Mouse (Mus musculus): Measurements from ENCODE around the gene Abhd16b.

Abhd16b gene

DNA sequence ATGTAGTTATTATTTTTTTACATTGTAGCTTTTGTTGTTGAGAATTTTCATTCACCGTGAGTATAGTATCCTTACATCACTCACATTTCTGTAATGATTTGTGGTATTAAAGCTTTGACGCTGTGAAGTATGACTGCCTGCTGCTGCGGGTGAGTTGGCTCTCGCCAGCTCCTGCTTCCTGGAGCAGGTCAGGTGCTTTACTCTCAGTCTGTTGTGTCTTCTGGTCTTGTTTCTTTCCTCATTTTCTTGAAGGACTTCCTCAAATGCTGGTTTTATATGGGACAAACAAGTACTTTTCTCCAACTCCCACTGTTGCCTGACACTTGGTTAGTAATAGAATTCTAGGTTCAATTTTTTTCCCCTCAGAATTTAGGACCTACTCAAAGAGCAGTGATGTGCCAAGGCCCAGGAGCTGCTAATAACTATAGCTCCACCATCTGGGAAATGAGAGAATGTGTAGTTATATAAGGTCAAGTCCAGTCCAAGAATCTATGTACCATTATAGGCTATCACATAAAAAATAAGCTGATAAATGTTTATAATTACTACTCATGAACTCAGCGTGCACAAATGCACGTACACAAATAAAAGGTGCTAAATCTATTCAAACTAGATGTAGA is 48.9 kb downstream of the Abhd16b start:
- DNase-seq (ENCODE audit: low spot score): no peak
